Mouse (Mus musculus) neural tube, embryonic 11.5 days (tissue): ENCODE data around the gene Nxn. TPM values are rescaled to one million over a fixed set of nuclear protein-coding genes. Genes with fewer than 3 reads are reported as not detected.

ENCODE experiments used
- ATAC-seq: fragments of 200-750 bp; cut with Nextera tagmentation; 2 replicates; pipeline ENCODE4 v1.8.0; 2017; ENCODE audit warnings: moderate number of reproducible peaks, mild to moderate bottlenecking, moderate TSS enrichment, moderate library complexity; ENCODE audit not compliant: insufficient read depth, low FRiP score, low TSS enrichment
- DNase-seq: peaks from one replicate; pipeline ENCODE4 v3.0.0-alpha.2; 2015; ENCODE audit warnings: low spot score
- H3K27ac ChIP-seq: fragments of 300-500 bp; sonication (generic); 2 replicates; pipeline ENCODE4 v1.5.1; 2014; ENCODE audit warnings: low read depth, mild to moderate bottlenecking, low read length
- H3K27me3 ChIP-seq: fragments of 300-500 bp; sonication (generic); 2 replicates; pipeline ENCODE4 v1.6.1; 2014; ENCODE audit warnings: mild to moderate bottlenecking, low read length, mixed read lengths; ENCODE audit not compliant: control insufficient read depth, insufficient read depth
- H3K36me3 ChIP-seq: fragments of 300-500 bp; sonication (generic); 2 replicates; pipeline ENCODE4 v1.6.1; 2014; ENCODE audit warnings: mild to moderate bottlenecking, low read length, moderate library complexity, mixed read lengths; ENCODE audit not compliant: control insufficient read depth, insufficient read depth
- H3K4me1 ChIP-seq: fragments of 300-500 bp; sonication (generic); 2 replicates; pipeline ENCODE4 v1.6.1; 2014; ENCODE audit warnings: low read length, mixed read lengths; ENCODE audit not compliant: control insufficient read depth, insufficient read depth
- H3K4me2 ChIP-seq: fragments of 300-500 bp; sonication (generic); 2 replicates; pipeline ENCODE4 v1.6.1; 2014; ENCODE audit warnings: low read depth, mild to moderate bottlenecking, moderate library complexity
- H3K4me3 ChIP-seq: fragments of 300-500 bp; sonication (generic); 2 replicates; pipeline ENCODE4 v1.5.1; 2014; ENCODE audit warnings: low read depth, low read length
- H3K9ac ChIP-seq: fragments of 300-500 bp; sonication (generic); 2 replicates; pipeline ENCODE4 v1.6.1; 2014; ENCODE audit warnings: mild to moderate bottlenecking, low read length
- H3K9me3 ChIP-seq: fragments of 300-500 bp; sonication (generic); 2 replicates; pipeline ENCODE4 v1.6.1; 2016; ENCODE audit warnings: low read length; ENCODE audit not compliant: control insufficient read depth
- WGBS: fragments of 180-500 bp; shearing (Covaris S2); extraction: QIAGEN DNeasy Blood & Tissue Kit; methylation state at CpG from one replicate; pipeline ENCODE4 v1.1.7; 2014; 5-methylcytosine and 5-hydroxymethylcytosine counted together
- polyA plus RNA-seq: library from polyadenylated mRNA; unstranded; fragments of >200 nt; fragmentation: Nextera tagmentation; extraction: Ambion mirVana; gene quantifications from 2 replicates; pipeline ENCODE4 v1.2.1, GENCODE M21; 2014

Nxn gene
- polyA plus RNA-seq, 1 experiment from 2014 or later = 57.7 TPM

DNA sequence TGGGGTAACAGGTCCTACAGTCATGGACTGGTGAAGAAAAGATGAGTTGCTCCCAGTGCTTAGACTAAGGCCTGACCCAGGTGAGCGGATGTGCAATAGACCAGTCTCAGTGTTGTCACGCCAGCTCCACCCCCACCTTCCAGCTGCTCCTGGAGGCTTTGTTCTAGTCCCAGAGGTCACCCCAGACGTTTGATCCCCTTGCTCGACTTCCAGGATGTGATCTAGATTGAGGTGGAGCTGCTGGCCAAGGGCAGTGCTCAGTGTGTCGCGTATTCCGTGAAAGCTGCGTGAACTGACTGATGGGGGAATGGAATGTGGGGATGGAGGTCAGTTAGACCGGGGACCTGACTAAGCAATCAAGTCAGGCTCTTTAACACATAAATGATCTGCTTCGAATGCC is 111.6 kb downstream of the Nxn start:
- Histone ChIP-seq H3K9me3 (peaks cover 3% of the 10 kb centered on the region; the same call in 1 of the 2 replicates), H3K36me3 (no peaks in the 10 kb centered on the region), H3K4me1 (peaks cover 35% of the 10 kb centered on the region), H3K27ac (no peak overlapping the region), H3K4me3 (no peak overlapping the region), H3K27me3 (no peaks in the 10 kb centered on the region), H3K9ac (no peak overlapping the region), H3K4me2 (no peak overlapping the region)
- no peak for DNase-seq
- ATAC-seq = no peak
- 40% methylated on average over 10 of the region's 10 CpGs for WGBS

- WGBS = 57% methylated on average over 10 of the region's 10 CpGs
- Histone ChIP-seq H3K27me3 (no peaks in the 10 kb centered on the region), H3K4me2 (no peak overlapping the region), H3K4me3 (no peak overlapping the region), H3K36me3 (no peaks in the 10 kb centered on the region), H3K4me1 (peaks cover 31% of the 10 kb centered on the region), H3K9ac (no peak overlapping the region), H3K27ac (no peak overlapping the region; the same call in 1 of the 2 replicates), H3K9me3 (peaks cover 3% of the 10 kb centered on the region; the same call in 1 of the 2 replicates)
- ATAC-seq (no peak), DNase-seq (no peak)
Observed at GRCm38 (mm10) chr11:76286534-76287126, 112.3 kb downstream of the Nxn start.

GRCm38 (mm10) chr11:76285431-76286075 is 113.4 kb downstream of the Nxn start:
- no peak overlapping the region for H3K9ac ChIP-seq
- no peak for ATAC-seq
- H3K27ac ChIP-seq = no peak overlapping the region
- 64% methylated on average over 7 of the region's 7 CpGs for WGBS
- peaks cover 3% of the 10 kb centered on the region; the same call in 1 of the 2 replicates for H3K9me3 ChIP-seq
- H3K4me1 ChIP-seq = peaks cover 31% of the 10 kb centered on the region
- no peak overlapping the region for H3K4me3 ChIP-seq
- DNase-seq = no peak
- no peak overlapping the region for H3K4me2 ChIP-seq
- H3K36me3 ChIP-seq = no peaks in the 10 kb centered on the region
- no peaks in the 10 kb centered on the region for H3K27me3 ChIP-seq

GRCm38 (mm10) chr11:76283841-76284240 is 115.1 kb downstream of the Nxn start:
- Histone ChIP-seq H3K36me3 (no peaks in the 10 kb centered on the region), H3K9ac (no peak overlapping the region), H3K9me3 (peaks cover 3% of the 10 kb centered on the region; the same call in 1 of the 2 replicates), H3K27me3 (no peaks in the 10 kb centered on the region), H3K4me3 (no peak overlapping the region), H3K4me2 (no peak overlapping the region), H3K27ac (no peak overlapping the region), H3K4me1 (peaks cover 21% of the 10 kb centered on the region)
- WGBS = 91% methylated on average over 6 of the region's 6 CpGs
- DNase-seq = no peak
- ATAC-seq = no peak

GRCm38 (mm10) chr11:76279971-76280370 is 119.0 kb downstream of the Nxn start:
- H3K4me3 ChIP-seq = no peak overlapping the region
- H3K27me3 ChIP-seq = no peaks in the 10 kb centered on the region
- DNase-seq = no peak
- H3K4me1 ChIP-seq = 0 out of 2 replicates have a peak, but pooled peaks cover 4% of the 10 kb centered on the region
- WGBS = 62% methylated on average over 2 of the region's 2 CpGs
- no peaks in the 10 kb centered on the region for H3K36me3 ChIP-seq
- no peak overlapping the region for H3K9ac ChIP-seq
- no peak overlapping the region for H3K4me2 ChIP-seq
- ATAC-seq = no peak
- H3K27ac ChIP-seq = no peak overlapping the region
- H3K9me3 ChIP-seq = peaks cover 3% of the 10 kb centered on the region; the same call in 1 of the 2 replicates

DNA sequence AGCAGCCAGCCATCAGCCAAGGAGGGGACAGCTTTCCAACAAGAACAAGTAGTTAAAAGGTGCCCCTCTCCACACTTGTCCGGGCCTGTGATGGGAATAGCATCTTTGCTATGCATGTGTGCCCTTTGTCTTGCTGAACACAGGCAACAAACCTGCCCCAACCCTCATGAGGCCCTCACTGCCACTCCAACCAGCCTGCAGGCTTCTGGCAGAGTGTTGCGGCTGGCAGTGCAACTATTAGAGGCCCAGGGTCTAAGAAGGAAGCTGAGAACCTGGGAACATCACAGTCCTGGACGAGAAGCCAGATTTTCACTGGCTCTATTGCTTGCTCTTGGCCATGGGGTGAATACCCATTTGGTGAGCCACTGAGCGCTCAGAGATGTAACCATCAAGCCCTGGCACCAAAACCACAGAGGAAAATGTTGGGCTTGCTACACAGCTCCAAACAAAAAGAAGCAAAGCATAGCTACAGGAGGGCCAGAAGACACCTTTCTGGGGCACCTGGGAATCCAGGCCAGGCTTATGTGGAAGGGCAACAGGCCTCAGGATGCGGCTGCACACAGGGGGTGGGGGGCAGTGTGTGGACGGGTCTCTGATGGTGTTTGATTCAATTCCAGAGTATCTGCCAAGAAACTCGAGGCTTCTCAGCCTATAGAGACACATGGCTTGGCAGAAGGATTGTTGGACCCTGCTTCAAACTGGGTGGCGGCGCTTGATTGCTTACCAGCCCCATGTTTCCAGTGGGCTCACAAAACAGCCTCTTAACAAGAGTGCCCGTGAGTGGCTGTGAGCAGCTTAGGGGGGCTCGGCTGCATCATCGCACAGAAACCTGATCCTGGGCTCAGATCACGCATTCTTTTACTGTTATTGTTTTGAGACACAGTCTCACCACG is 119.7 kb downstream of the Nxn start:
- no peak for ATAC-seq
- Histone ChIP-seq H3K9me3 (peaks cover 3% of the 10 kb centered on the region; the same call in 1 of the 2 replicates), H3K27ac (no peak overlapping the region)

GRCm38 (mm10) chr11:76272440-76272839 is 126.5 kb downstream of the Nxn start:
- H3K9ac ChIP-seq = no peak overlapping the region
- WGBS = 94% methylated on average over 4 of the region's 4 CpGs
- no peaks in the 10 kb centered on the region for H3K27me3 ChIP-seq
- H3K36me3 ChIP-seq = peaks cover 5% of the 10 kb centered on the region; the same call in 1 of the 2 replicates
- no peak overlapping the region for H3K27ac ChIP-seq
- peaks cover 6% of the 10 kb centered on the region for H3K4me1 ChIP-seq
- H3K4me3 ChIP-seq = no peak overlapping the region
- DNase-seq (no peak), ATAC-seq (no peak)
- no peaks in the 10 kb centered on the region for H3K9me3 ChIP-seq
- no peak overlapping the region for H3K4me2 ChIP-seq

More for the DNA sequence above, 119.7 kb downstream of the Nxn start:
- Histone ChIP-seq H3K27me3 (no peaks in the 10 kb centered on the region), H3K4me2 (no peak overlapping the region), H3K4me1 (0 out of 2 replicates have a peak, but pooled peaks cover 2% of the 10 kb centered on the region), H3K36me3 (no peaks in the 10 kb centered on the region), H3K9ac (no peak overlapping the region), H3K4me3 (no peak overlapping the region)
- 67% methylated on average over 14 of the region's 14 CpGs for WGBS
- DNase-seq = no peak

GRCm38 (mm10) chr11:76268521-76269065 is 130.3 kb downstream of the Nxn start:
- peak overlapping the region; percentile 2; the same call in 1 of the 2 replicates for H3K9ac ChIP-seq
- H3K4me2 ChIP-seq = no peak overlapping the region
- ATAC-seq (no peak), DNase-seq (no peak)
- 69% methylated on average over 6 of the region's 6 CpGs for WGBS
- no peak overlapping the region for H3K4me3 ChIP-seq
- no peaks in the 10 kb centered on the region for H3K9me3 ChIP-seq
- H3K27me3 ChIP-seq = no peaks in the 10 kb centered on the region
- peaks cover 19% of the 10 kb centered on the region for H3K4me1 ChIP-seq
- peaks cover 5% of the 10 kb centered on the region; the same call in 1 of the 2 replicates for H3K36me3 ChIP-seq
- H3K27ac ChIP-seq = peak overlapping the region; percentile 84
